Comparison of ENCODE assay signal across 8 mouse cellular contexts in genomic region chr2:125248256-125248655, GRCm38 (mm10). TPM values are rescaled to one million over a fixed set of nuclear protein-coding genes. Genes with fewer than 3 reads are reported as not detected.
A peak's percentile ranks its signal among the peaks of the same experiment; 100 is the strongest.
DNase-seq lines count a peak whose midpoint lies in the region; ATAC-seq and TF ChIP-seq lines count a peak whose summit lies in the region.

No protein-coding gene starts in this region.

- 1% methylated on average over 8 of the region's 8 CpGs for WGBS in kidney, embryonic 16.5 days
- under 1% methylated on average over 8 of the region's 8 CpGs for WGBS in embryonic facial prominence, embryonic 11.5 days
- WGBS in hindbrain, embryonic 15.5 days: 2% methylated on average over 8 of the region's 8 CpGs
- WGBS in midbrain, postnatal 0 days: 3% methylated on average over 8 of the region's 8 CpGs

- no peak for ATAC-seq in kidney, embryonic 16.5 days (ENCODE audit: low FRiP score, low TSS enrichment)
- no peak for ATAC-seq in embryonic facial prominence, embryonic 11.5 days (replicated peaks; ENCODE audit: insufficient number of reproducible peaks, low FRiP score, low TSS enrichment, low read depth)
- ATAC-seq in hindbrain, embryonic 15.5 days (ENCODE audit: low FRiP score, low read depth): no peak
- no peak for ATAC-seq in midbrain, postnatal 0 days (ENCODE audit: low FRiP score)

- DNase-seq in kidney, adult 9 months: no peak
- DNase-seq in embryonic facial prominence, embryonic 11.5 days (ENCODE audit: low spot score): no peak
- DNase-seq in midbrain, postnatal 0 days (ENCODE audit: low spot score): no peak
- DNase-seq in frontal cortex, postnatal 14 days (ENCODE audit: low spot score in 2 of 2): no peak
- DNase-seq in gastrocnemius, postnatal 36 days: no peak
- no peak for DNase-seq in urinary bladder, adult 18-20 months (ENCODE audit: low spot score in 2 of 2)

- H3K4me1 ChIP-seq in kidney, embryonic 16.5 days (ENCODE audit: insufficient read depth, low read length): peaks cover 34% of the 10 kb centered on the region
- no peaks in the 10 kb centered on the region for H3K4me1 ChIP-seq in embryonic facial prominence, embryonic 11.5 days (ENCODE audit: control insufficient read depth, insufficient read depth, low read length)
- peaks cover 18% of the 10 kb centered on the region for H3K4me1 ChIP-seq in hindbrain, embryonic 15.5 days (replicated peaks)
- H3K4me1 ChIP-seq in midbrain, postnatal 0 days (ENCODE audit: insufficient read depth, low read length): no peaks in the 10 kb centered on the region; the same call in 1 of the 2 replicates

- peak overlapping the region; percentile 54 for H3K4me2 ChIP-seq in kidney, embryonic 16.5 days (replicated peaks; ENCODE audit: low read depth, low read length)
- H3K4me2 ChIP-seq in embryonic facial prominence, embryonic 11.5 days (ENCODE audit: low read depth, low read length): peak overlapping the region; percentile 66
- peak overlapping the region; percentile 68 for H3K4me2 ChIP-seq in hindbrain, embryonic 15.5 days
- peak overlapping the region; percentile 61 for H3K4me2 ChIP-seq in midbrain, postnatal 0 days (ENCODE audit: low read depth, low read length, poor library complexity, severe bottlenecking)

- no peaks in the 10 kb centered on the region for H3K27me3 ChIP-seq in kidney, embryonic 16.5 days (ENCODE audit: insufficient read depth, low read length)
- H3K27me3 ChIP-seq in embryonic facial prominence, embryonic 11.5 days (ENCODE audit: control insufficient read depth, insufficient read depth, low read length): no peaks in the 10 kb centered on the region
- H3K27me3 ChIP-seq in hindbrain, embryonic 15.5 days: no peaks in the 10 kb centered on the region
- no peaks in the 10 kb centered on the region for H3K27me3 ChIP-seq in midbrain, postnatal 0 days (ENCODE audit: insufficient read depth, low read length)

- H3K4me3 ChIP-seq in kidney, embryonic 16.5 days (ENCODE audit: low read length): peak overlapping the region; percentile 77
- H3K4me3 ChIP-seq in embryonic facial prominence, embryonic 11.5 days (ENCODE audit: low read depth, low read length): peak overlapping the region; percentile 83
- H3K4me3 ChIP-seq in hindbrain, embryonic 15.5 days: peak overlapping the region; percentile 63
- peak overlapping the region; percentile 57 for H3K4me3 ChIP-seq in midbrain, postnatal 0 days (ENCODE audit: low read depth, low read length)

- TF ChIP-seq CTCF in midbrain, postnatal 0 days (IDR thresholded peaks at IDR 0.05): no peak

- H3K36me3 ChIP-seq in kidney, embryonic 16.5 days (ENCODE audit: insufficient read depth, low read length): peaks cover 22% of the 10 kb centered on the region
- H3K36me3 ChIP-seq in embryonic facial prominence, embryonic 11.5 days (replicated peaks; ENCODE audit: control insufficient read depth, insufficient read depth, low read depth, low read length): peaks cover 5% of the 10 kb centered on the region; the same call in 1 of the 2 replicates
- peaks cover under 1% of the 10 kb centered on the region; the same call in 1 of the 2 replicates for H3K36me3 ChIP-seq in hindbrain, embryonic 15.5 days
- no peaks in the 10 kb centered on the region for H3K36me3 ChIP-seq in midbrain, postnatal 0 days (ENCODE audit: insufficient read depth, low read length)

- H3K27ac ChIP-seq in kidney, embryonic 16.5 days (ENCODE audit: low read length): peak overlapping the region; percentile 92
- peak overlapping the region; percentile 90; the same call in 1 of the 2 replicates for H3K27ac ChIP-seq in embryonic facial prominence, embryonic 11.5 days (replicated peaks; ENCODE audit: low read depth, low read length)
- H3K27ac ChIP-seq in hindbrain, embryonic 15.5 days (replicated peaks): peak overlapping the region; percentile 83; the same call in 1 of the 2 replicates
- no peak overlapping the region for H3K27ac ChIP-seq in midbrain, postnatal 0 days (ENCODE audit: low read depth, low read length)

- peak overlapping the region; percentile 88 for H3K9ac ChIP-seq in kidney, embryonic 16.5 days (replicated peaks; ENCODE audit: low read length)
- peak overlapping the region; percentile 94 for H3K9ac ChIP-seq in embryonic facial prominence, embryonic 11.5 days (replicated peaks; ENCODE audit: low read length)
- H3K9ac ChIP-seq in hindbrain, embryonic 15.5 days: peak overlapping the region; percentile 74
- H3K9ac ChIP-seq in midbrain, postnatal 0 days (replicated peaks; ENCODE audit: low read length, poor library complexity, severe bottlenecking): 0 out of 2 replicates have a peak overlapping the region, but pooled peaks have one; percentile 68

- H3K9me3 ChIP-seq in kidney, embryonic 16.5 days (ENCODE audit: low read length): no peaks in the 10 kb centered on the region
- H3K9me3 ChIP-seq in embryonic facial prominence, embryonic 11.5 days (replicated peaks; ENCODE audit: control insufficient read depth, low read length): no peaks in the 10 kb centered on the region
- no peaks in the 10 kb centered on the region for H3K9me3 ChIP-seq in hindbrain, embryonic 15.5 days
- H3K9me3 ChIP-seq in midbrain, postnatal 0 days (ENCODE audit: low read length): no peaks in the 10 kb centered on the region

- intact Hi-C loops in gastrocnemius, postnatal 36 days (cut with DNase I): no loop called here

RNA-seq across cellular contexts. Expression of gene Dut, which starts 1.3 kb away (rescaled TPM):
- polyA plus RNA-seq in kidney, embryonic 16.5 days (2015; fragmentation: Nextera tagmentation; extraction: Ambion mirVana): 156 and 164 TPM in 2 replicates
- polyA plus RNA-seq in embryonic facial prominence, embryonic 11.5 days (2014; fragmentation: Nextera tagmentation; extraction: Ambion mirVana): 230 and 235 TPM in 2 replicates
- 75.6 and 76.1 TPM in 2 replicates for polyA plus RNA-seq in hindbrain, embryonic 15.5 days (2015; fragmentation: Nextera tagmentation; extraction: Ambion mirVana)
- 24.7 and 48.9 TPM in 2 replicates for total RNA-seq in midbrain, postnatal 0 days (2014; rRNA removed)
- polyA plus RNA-seq in midbrain, postnatal 0 days (2015; fragmentation: Nextera tagmentation; extraction: Ambion mirVana): 85.6 and 88.2 TPM in 2 replicates
- total RNA-seq in gastrocnemius, postnatal 36 days (2021): 1 to 10 TPM; 7.2 to 9.1 TPM
